Mouse (Mus musculus) bone marrow, adult 2 months (tissue): ENCODE results near the gene Hdac5. TPM values are rescaled to one million over a fixed set of nuclear protein-coding genes. Genes with fewer than 3 reads are reported as not detected.

Source experiments
- H3K27ac ChIP-seq: fragments of 200-500 bp; 2 replicates; pipeline ENCODE4 v1.5.1; 2012; ENCODE audit warnings: low read depth, mild to moderate bottlenecking, control low read depth, inconsistent platforms, low read length; ENCODE audit not compliant: control insufficient read depth, poor library complexity, insufficient read depth
- H3K4me1 ChIP-seq: fragments of 200-500 bp; 2 replicates; pipeline ENCODE4 v1.6.1; 2011; ENCODE audit warnings: low read length; ENCODE audit not compliant: control insufficient read depth, insufficient read depth
- H3K4me3 ChIP-seq: fragments of 200-500 bp; replicated peaks from 2 replicates; pipeline ENCODE3; 2011; ENCODE audit warnings: mild to moderate bottlenecking, low read depth, low read length, control low read depth; ENCODE audit not compliant: control insufficient read depth
- CTCF ChIP-seq: fragments of 200-500 bp; IDR thresholded peaks from 2 replicates; pipeline ENCODE4 v1.5.1; 2011; ENCODE audit warnings: low read length, control low read depth; ENCODE audit not compliant: control insufficient read depth, insufficient read depth
- POLR2A ChIP-seq: fragments of 200-500 bp; IDR thresholded peaks from 2 replicates; pipeline ENCODE4 v1.6.1; 2011; ENCODE audit warnings: low read depth, mild to moderate bottlenecking, control low read depth, low read length, borderline replicate concordance; ENCODE audit not compliant: control insufficient read depth
- WGBS: fragments of 180-500 bp; shearing (Covaris S2); methylation state at CpG from one replicate; pipeline ENCODE4 v1.1.7; 2018; 5-methylcytosine and 5-hydroxymethylcytosine counted together
- polyA plus RNA-seq: library from polyadenylated mRNA; stranded (reverse); fragments of >200 nt; gene quantifications from 2 replicates; pipeline ENCODE4 v1.2.4, GENCODE M21; 2011; ENCODE audit warnings: low replicate concordance; ENCODE audit not compliant: missing spikeins, insufficient read depth, insufficient read length

Gene Hdac5
- polyA plus RNA-seq, 1 experiment: 89.1 TPM

DNA sequence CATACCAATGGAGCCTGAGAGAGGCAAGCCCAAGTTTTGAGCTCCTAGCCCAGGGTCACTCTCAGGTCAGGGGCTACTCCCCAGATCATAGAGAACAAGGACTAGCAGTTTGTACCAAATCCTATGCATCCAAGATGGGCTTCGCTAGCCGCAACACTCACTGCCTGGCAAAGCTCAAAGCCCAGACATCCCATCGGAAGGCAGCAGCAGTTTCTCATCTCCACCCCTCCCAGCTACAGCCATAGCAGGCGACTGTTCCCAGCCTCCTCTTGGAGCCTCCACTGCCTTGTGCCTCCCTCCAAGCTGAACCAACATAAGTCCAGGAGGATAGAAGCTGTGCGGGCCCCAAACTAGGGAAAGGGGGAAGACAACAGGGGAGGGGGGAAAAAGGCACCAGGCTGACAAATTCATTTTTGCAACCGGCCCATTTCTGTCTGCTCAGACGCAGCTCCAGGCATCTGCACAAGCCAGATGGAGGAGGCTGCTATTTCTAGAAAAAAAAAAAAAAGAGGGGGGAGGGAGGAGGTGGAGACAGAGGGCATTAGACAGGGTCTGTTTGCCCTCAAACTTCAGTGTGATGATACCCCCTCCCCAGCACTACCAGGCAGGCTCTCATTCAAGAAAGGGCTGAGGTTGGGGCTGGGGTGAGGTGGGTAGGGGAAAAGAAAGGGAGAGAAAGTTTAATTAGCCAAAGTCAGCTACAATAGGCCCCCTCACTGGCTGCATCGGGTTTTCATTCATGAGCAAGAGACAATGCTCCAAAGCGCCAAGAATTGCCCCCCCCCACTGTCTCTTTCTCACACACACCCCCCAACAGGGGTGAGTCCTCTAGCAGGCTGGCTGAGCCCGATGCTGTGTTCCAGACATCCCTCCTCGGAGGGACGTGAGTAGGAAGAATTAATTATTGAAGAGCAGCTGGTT, 2.4 kb downstream of the Hdac5 start:
- WGBS: 76% methylated on average over 12 of the region's 12 CpGs
- TF ChIP-seq POLR2A (no peak), CTCF (no peak)
- Histone ChIP-seq H3K27ac (no peak overlapping the region), H3K4me3 (no peak overlapping the region), H3K4me1 (no peaks in the 10 kb centered on the region; the same call in 1 of the 2 replicates)

DNA sequence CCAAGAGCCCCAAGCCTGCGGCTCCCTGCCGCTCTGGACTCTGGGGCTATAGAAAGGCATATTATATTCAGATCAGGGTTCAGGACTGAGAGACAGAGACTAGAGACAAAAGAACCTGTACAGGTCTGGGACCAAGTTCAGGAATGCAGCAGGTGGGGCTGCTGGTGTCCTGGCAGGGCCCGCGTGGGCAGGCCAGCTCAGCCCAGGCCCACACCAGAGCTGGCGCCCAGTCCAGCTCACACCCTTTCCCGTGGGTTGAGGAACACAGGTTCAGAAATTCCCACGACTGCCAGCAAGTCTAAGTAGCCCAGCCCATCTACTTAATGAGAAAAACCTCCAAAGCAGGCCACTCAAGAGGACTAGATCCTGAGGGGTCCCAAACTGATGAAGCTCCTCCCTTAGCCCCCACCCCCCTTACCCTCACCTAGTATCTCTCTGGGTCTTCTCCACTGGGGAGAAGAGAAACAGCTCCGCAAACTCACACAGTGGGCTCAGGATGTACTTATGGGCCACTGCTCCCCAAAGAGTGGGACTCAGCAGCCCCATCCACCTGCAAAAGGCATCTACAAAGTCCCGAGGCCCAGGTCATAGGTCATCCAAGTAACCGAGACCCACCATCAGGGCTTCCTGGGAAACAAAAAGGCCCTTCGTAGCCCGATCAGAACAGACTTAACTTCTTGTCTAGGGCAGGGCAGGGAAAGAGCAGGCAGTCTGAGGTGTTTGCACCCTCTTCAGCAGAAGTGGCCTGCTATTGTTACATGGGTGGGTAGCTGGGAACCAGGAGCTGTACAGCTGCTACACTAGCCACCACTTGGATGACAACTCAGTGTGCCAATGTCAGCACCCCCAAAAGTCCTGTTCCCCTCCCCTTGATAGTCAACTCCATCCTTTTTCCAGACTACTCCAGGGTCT, 3.6 kb downstream of the Hdac5 start:
- no peak for TF ChIP-seq CTCF
- TF ChIP-seq POLR2A: no peak
- Histone ChIP-seq H3K27ac (no peak overlapping the region), H3K4me3 (no peak overlapping the region), H3K4me1 (no peaks in the 10 kb centered on the region; the same call in 1 of the 2 replicates)
- WGBS: 85% methylated on average over 12 of the region's 12 CpGs

DNA sequence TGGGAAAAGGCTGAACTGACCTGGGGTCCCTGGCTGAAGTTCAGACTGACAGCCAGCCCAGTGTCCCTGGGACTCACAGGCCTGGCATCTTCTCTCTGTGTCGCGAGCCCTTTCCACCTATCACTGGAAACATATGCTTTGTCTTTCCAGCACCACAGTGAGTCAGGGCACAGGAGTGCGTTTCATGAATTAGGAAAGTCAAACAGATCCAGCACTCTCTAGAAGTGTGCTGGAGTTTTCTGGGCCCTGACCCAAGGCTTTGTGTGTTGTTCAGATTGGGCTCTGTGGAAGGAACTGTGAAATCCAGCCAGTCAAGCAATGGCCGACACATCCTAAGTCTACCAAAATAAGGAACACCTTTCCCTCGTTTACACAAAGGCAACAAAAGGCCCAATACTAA, 4.7 kb downstream of the Hdac5 start:
- WGBS: 67% methylated on average over 5 of the region's 5 CpGs
- no peak for TF ChIP-seq POLR2A
- TF ChIP-seq CTCF: no peak
- Histone ChIP-seq H3K4me3 (no peak overlapping the region), H3K27ac (no peak overlapping the region), H3K4me1 (no peaks in the 10 kb centered on the region; the same call in 1 of the 2 replicates)

DNA sequence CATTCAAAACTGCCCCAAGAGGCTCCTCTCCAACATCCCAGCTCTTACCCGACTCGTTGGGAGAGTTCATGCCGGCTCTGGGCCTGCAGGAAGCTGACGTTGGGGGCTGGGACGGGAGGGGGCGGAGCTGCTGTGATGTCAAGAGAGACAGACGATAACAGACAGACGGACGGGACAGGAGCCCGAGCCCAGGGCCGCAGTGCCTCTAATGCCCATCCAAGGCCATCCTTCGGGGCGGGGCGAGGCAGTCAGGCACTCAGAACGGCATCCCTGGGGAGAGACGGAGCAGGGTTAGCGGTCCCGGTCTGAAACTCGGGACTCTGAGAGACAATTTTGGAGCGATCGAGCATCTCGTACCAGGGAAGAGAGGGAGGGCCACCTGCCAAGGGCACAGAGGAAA, 5.3 kb downstream of the Hdac5 start:
- Histone ChIP-seq H3K4me3 (no peak overlapping the region), H3K4me1 (no peaks in the 10 kb centered on the region; the same call in 1 of the 2 replicates), H3K27ac (no peak overlapping the region)
- no peak for TF ChIP-seq CTCF
- no peak for TF ChIP-seq POLR2A
- 63% methylated on average over 22 of the region's 22 CpGs for WGBS

DNA sequence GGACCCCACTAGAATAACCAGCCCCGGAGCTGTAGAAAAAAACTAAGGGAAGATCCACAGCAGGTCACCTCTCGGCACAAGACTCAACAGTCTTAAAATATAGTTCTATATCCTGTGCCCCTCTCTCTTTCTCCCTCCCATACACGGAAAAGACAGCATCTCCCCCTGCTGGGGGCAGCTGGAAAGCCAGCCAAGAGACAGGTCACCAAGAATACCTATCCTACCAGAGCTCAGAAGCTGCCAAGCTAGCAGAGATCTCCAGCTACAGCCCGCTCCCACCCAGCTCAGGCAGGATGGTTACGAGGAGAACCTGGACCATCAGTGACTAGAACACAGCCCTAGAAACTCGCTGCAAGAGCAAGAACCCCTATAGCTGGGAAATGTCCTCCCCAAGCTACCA, 6.8 kb downstream of the Hdac5 start:
- peaks cover 7% of the 10 kb centered on the region for H3K4me1 ChIP-seq
- H3K4me3 ChIP-seq: no peak overlapping the region
- TF ChIP-seq POLR2A (no peak), CTCF (peak; percentile 59)
- WGBS: 32% methylated on average over 6 of the region's 6 CpGs
- no peak overlapping the region for H3K27ac ChIP-seq

DNA sequence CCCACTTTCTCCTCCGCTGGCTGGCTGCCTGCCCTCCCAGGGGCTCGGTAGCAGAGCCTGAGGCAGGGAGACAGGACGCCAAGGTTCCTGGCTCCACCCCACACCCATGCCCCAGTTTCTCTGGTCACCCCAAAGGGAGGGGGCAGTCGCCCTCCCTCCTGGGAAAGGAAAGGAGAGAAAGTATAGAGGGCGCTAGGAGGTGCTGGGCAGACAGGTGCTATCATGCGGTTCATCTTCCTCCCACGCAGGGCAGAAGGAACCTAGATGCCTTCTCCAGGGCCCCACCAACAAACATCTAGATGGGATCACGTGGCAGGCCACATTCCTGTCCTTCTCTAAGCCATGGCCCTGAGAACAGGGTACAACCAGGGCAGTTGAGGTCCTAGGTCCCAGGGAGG, 8.0 kb downstream of the Hdac5 start:
- Histone ChIP-seq H3K27ac (no peak overlapping the region), H3K4me1 (peaks cover 9% of the 10 kb centered on the region), H3K4me3 (no peak overlapping the region)
- 62% methylated on average over 8 of the region's 8 CpGs for WGBS
- no peak for TF ChIP-seq CTCF

DNA sequence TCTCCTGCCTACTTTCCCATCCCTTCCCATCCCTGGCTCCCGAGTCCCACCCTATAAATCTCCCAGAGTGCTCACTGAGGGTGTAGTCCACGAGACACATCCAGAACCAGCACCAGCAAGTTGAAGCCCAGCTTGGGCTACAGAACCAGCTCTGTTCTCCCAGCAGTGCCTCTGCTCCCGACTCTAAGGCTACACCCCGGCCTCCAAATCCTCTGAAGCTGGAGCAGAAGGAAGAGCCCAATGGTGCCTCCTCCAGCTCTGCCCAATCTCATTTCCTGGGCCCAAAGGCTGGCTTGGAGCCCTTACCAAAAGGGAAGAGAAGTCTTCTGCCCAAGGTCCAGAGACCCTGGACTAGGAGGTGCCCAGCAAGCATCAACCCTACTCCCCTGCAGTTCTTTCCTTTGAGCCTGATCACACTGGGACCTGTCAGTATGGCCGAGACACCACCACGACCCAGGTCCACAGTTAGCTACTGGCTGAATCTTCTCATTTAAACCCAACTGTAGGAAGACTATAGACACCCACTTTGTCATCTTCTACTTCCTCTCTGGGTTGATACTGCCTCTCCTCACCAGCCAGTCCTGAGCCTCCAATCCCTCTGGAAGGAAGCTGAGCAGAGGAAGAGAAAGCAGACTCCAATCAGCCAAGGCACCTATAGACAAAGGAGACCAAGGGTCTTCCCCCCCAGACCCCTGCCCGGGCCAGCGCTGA, 8.6 kb downstream of the Hdac5 start:
- peaks cover 9% of the 10 kb centered on the region for H3K4me1 ChIP-seq
- TF ChIP-seq POLR2A (no peak), CTCF (no peak)
- 64% methylated on average over 8 of the region's 8 CpGs for WGBS
- H3K27ac ChIP-seq: no peak overlapping the region
- no peak overlapping the region for H3K4me3 ChIP-seq
